Mouse (Mus musculus): ENCODE data around the gene Mcl1.
"Not testable (repeated sequence)": the region's sequence is repeated elsewhere in the genome, so short reads cannot be mapped to it uniquely, and the experiment has no call there.

The Mcl1 gene

DNA sequence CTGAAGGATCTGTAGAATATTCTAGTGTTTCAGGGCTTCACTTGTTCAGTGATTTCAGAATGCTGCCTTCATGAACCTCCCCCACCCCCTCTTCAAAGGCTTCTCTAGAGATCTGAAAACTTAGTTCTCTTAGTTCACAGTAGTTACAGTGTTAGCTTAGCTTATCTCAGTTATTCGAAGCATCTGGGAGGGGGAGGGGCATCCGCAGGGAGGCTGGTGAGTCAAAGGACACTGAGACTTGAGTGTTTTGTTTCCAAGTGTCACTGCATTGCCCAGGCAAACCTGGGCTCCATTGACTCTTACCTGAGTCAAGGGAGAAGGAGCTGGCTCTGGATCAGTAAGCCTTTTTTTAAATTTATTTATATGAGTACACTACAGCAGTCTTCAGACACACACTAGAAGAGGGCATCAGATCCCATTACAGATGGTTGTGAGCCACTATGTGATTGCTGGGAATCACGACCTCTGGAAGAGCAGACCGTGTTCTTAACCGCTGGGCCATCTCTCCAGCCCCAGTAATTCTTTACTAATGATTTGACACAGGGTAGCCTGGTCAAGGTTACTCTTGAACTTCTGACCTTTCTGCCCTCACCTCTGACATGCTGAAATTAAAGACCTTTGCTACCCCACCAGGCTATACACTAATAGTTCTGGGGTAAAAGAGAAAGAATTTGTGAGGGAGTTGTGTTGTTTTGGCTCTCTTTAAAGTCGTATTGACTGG lies 7.7 kb downstream of the Mcl1 start:
- DNase-seq (ENCODE audit: low read depth, low spot score): no peak

DNA sequence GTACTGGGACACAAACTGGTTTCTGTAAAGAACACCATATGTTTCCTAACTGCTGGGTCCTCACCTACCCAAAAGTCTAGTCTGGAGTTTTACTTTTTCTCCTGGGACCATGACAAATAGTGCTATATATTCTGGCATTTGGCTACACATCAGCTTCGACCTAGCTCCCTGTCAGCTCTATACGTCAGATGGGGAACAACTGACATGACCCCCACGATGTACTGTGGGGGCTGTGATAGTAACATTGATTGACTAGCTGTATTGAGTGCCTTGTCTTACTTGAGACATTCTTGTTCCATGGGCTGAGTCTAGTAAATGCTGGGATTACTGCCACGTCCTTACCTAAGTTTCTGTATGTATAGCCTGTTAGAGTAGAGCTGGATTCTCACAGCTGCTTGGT lies 8.9 kb downstream of the Mcl1 start:
- DNase-seq (ENCODE audit: low read depth, low spot score): no peak

DNA sequence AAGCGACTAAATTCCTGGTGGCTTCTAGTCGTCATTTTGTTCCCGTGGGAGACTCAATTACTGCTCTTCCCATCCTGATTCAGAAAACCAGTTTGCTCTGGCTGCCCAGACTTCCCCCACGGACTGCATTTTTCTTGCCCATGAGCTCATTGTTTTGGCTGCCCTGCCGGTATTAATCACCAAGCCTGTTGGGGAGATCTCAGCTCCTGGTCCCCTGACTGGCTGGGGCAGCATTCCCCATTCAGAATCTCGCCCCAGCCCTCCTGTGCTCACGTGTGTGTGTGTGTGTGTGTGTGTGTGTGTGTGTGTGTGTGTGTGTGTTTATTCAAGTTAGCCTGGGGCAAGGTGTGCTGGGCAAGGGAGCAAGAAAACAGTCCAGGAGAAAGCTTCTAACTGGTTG lies 9.4 kb downstream of the Mcl1 start:
- no peak for DNase-seq (ENCODE audit: low read depth, low spot score)

DNA sequence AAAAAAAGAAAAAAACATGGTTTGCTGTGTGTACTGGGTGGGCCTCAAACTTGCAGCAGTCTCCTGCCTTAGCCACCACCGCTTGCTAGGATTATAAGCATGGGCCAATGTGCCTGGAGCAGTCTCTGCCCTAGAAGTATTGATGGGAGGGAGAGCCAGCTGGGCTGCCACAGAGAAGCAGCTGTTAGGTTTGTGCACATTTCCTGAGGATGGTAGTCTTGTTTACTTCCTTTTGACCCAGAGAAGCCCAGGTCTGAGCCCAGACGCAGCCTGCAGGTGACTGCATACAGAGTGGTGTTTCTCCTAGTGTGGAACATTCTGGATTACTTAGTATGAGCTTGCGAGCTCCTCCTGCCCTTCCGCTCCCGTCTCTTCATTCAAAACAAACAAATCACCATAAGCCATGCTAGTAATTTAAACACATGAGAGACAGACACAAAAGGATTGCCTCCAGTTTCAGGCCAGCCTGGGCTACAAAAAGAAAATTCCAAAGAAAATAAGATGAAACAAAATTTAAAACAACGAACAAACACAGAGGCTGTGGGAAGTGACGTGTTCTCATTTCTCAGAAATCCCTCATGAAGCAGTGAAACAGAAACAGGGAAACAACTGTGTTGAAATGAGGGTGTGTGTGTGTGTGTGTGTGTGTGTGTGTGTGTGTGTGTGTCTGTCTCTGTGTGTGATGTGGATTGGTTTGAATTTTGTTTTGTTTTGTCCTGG lies 10.2 kb downstream of the Mcl1 start:
- DNase-seq (ENCODE audit: low read depth, low spot score): no peak

DNA sequence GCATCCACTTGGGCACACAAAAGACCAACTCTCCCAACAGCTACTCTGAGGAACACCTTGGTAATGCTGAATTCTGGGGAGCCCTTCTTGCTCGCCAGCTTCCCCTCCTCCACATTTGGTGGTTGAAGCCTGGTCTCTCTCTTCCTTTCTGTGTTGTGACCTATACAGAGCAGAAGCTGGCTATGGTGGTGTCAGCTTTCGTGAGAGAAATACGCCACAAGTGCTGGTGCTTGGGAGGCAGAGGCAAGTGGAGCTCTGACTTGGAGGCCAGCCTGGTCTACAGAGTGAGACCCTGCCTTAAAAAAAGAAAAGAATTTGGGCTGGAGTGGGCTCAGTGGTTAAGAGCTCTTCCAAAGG lies 10.7 kb downstream of the Mcl1 start:
- DNase-seq (ENCODE audit: low read depth, low spot score): no peak

DNA sequence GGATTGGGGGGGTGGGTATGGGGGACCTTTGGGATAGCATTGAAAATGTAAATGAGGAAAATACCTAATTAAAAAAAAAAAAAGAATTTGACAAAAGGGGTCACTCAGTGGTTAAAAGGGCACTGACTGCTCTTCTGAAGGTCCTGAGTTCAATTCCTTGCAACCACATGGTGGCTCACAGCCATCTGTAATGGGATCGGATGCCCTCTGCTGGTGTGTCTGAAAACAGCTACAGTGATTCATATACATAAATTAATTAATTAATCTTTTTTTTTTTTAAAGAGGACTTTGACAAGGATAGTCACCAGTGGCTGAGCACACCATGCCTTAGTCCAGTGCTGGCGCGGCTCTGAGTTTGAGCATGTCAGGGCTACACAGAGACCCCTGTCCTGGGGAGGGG lies 11.8 kb downstream of the Mcl1 start:
- not testable (repeated sequence) for DNase-seq (ENCODE audit: low read depth, low spot score)

DNA sequence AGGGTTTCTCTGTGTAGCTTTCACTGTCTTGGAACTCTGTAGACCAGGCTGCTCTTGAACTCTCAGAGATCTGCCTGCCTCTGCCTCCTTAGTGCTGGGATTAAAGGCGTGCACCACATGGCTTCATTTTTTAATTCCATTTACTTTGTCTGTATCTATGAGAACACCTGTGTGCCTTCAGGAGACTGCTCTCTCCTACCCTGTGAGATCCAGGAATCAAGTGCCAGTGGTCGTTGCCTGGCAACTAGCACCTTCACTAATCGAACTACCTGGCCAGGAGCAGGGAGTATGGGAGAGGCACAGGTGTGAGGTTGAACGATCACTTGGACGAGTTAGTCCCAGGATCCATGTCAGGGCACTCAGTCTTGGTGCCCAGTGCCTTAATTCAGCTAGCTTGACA lies 12.6 kb downstream of the Mcl1 start:
- no peak for DNase-seq (ENCODE audit: low read depth, low spot score)

DNA sequence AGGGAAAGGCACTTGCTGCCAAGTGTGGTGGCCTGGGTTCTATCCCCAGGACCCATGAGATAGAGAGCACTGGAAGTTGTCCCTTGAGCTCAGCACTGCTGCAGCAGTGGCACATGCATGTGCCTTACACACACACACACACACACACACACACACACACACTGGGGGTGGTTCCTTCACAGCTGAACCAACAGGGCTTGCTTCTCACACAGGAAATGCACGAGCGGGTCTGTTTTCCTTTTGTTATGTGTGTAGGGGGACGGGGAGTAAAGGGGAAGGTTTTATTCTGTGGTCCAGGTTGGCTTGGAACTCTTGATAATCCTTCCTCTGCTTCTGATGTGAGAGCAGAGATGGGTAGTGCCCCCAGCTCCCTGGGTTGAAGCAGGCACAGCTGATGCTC lies 13.9 kb downstream of the Mcl1 start:
- DNase-seq (ENCODE audit: low read depth, low spot score): no peak

DNA sequence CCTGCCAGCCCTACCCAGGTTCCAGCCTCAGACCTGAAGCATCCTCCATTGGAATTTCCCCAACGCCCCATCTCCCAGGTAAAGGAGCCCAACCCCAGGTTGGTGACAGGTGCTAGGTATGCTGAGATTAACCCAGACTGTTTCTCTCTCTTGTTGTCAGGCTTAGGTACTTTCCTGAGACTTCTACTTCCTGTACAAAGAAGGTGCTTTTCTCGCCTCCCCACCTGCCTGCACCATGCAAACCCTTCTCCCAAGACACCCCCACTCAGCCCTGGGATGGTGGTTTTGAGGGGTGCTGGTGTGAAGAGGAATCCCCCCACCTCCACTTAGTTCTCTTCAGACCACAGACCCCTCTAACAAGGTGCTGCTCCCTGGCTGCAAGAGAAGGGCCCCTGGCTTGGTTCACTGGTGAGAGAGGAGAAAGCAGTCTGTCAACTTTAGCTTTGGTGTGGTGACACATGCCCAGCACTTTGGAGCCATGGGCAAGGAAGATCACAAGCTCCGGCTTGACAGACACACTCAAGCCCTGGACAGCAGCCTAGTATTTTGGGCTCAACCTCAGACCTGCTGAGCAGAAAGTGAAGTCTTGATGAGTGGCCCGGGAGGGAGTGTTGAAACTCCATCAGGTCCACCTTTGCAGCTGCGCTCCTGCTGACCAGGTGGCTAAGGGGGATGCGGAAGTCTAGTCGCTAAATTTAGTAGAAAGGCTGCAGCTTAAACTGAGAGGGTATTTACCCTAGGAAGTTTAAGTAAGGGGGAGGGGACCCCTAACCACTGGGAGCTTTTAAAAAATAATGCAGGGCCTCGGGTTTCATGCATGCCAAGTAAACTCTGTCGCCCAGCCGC lies 14.5 kb downstream of the Mcl1 start:
- DNase-seq (ENCODE audit: low read depth, low spot score): no peak

DNA sequence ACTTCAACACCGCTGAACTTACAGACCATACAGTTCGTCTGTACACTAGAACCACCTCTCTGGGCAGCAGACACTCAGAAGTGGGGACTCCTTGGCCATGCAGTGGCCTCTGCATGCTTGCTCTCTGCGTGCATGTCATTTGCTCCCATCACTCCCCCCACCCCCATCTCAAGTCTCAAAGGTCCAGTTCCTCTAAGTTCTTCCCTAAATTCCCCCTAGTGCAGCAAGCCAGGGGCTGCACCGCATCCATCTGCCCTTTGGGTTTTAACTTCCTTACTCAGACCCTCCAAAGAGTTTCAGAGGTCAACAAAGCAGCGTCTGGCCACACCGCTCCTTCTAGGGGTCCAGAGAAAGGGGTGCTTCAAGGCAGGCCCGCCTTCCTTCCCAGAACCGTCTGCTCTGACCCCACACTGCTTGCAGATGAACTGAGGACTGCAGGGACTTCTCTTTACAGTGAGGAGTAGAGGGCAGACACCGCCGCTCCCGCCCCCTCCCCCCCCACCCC lies 15.2 kb downstream of the Mcl1 start:
- DNase-seq (ENCODE audit: low read depth, low spot score): no peak

DNA sequence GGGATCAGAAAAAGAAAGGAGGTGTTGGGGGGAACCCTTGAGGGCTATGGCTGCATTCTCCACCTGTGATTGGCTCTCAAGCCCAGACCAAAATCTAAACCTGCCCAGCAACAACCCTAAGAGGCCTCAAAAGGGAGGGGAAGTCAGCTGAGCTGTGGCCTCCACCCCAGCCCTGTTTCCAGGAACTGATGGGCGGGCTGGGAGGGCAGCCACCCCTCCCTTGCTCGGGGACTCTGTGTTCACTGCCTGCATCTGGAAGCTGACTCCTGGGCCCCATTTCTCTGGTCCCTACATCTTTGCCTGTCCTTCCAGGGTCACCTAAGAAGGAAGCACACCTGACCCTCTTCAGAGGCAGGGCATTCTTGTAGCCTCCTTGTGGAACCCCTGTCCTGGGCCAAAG lies 15.6 kb downstream of the Mcl1 start:
- DNase-seq (ENCODE audit: low read depth, low spot score): no peak

DNA sequence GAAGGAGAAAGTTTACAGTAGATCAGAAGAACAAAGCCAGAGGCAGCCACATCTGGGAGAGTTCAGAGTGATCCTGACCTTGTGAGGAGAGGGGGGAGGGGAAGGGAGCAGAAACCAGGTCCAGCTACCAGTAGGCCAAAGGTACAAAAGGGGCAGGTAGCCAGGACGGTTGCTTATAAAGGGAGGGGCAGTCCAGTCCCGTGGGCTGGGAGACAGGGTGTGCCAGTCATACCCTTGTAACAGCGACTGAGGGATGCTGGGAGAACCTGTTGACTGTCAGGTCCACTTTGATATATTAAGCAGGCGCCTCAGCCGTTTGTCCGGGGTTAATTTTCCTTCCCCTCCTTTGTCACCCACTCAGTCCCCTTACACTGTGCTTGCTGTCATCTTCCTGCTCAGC lies 16.2 kb downstream of the Mcl1 start:
- no peak for DNase-seq (ENCODE audit: low read depth, low spot score)

DNA sequence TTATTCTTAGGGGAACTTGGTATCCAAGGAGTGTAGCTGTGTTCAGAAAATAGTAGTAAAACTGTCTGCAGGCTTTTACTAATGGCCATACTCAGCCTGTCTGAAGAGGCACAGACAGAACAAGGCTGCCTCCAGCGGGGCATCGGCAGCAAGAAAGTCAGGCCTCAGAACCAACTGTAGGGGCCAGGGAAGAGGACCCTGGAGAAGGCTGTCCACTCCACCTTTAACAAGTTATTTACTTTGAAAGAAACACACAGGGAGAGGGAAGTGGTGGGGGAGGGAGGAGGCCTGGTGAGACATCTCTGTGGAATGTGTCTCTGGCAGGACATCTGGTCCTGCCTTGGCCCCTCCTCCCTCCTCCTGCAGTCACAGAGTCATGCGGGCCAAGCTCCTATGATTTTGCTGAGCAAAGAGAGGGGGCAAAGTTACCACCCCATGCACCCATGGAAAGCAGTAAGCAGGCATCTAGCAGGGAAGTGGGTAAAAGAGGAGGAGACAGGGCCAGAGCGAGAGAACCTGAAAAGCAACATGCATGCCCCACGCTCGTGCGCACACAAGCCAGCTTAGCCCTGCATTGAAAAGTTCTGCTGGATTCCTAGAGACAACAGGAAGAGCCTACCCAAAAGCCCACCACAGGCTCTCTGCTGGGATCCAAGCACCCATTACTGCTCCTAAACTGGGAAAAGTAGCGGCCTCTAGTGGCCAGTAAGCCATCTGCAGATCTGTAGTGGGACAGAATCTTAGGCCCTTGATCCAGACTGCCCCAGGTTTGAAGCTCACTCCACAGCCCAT lies 16.9 kb downstream of the Mcl1 start:
- no peak for DNase-seq (ENCODE audit: low read depth, low spot score)

DNA sequence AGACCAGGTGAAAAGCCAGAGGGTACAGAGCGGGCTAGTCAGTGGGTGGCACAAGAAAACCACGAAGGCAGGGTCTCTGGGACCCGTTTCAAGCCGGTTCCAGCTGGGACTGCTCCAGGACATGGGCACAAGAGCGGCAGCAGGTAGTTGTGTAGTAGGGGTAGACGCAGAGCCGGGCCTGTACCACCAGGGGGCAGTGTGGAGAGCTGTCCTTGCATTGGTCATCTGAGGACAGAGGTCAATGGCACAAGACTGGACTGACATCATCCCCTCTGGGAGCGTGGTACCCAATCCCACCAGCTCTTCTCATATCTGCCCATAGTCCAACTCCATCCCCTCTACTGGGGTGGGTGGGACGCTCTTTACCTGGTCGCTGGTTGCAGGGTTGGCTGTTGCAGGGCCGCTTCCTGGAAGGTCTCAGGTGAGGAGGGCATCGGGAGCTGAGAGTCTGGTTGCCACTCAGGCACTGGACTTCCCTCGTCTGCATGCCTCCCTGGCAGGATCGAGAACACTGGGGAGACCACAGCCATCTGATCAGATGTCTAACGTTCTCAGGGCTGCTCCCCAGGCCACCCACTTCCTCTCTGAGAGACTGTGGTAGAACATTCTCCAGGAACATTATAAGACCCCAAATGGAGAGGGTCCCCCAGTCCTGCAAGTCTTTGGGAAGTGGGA lies 18.3 kb downstream of the Mcl1 start:
- no peak for DNase-seq (ENCODE audit: low read depth, low spot score)

DNA sequence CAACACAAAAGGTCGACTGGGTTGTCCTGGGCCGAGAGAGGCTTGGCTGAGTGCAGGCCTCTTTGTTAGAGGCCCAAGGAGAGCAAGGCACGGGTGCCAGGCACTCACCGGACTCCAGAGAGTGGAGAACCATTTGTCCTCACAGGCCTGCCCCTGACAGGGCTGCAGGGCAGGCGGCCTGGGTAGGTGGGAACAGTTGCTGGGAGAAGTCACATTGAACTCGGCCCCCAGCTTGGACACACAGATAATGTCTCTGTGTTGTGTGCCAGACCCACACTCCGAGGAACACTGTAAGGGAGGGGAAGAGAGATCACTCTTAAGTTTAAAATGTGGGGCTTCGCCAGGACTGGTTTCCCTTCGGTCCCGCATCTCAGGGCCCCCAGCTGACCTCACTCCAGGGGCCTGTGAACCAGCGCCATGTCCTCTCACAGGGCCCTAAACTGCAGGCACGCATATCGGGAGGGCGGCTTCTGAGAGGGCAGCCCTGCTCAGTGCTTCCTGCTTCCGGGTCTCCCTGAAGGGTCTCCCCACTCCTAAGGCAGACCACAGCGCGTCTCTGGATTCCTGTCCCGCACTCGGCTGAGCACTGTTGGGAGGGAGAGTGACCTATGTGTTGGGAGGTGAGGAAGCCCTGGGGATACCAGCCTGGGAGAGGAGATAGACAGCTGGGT lies 19.0 kb downstream of the Mcl1 start:
- DNase-seq (ENCODE audit: low read depth, low spot score): no peak

DNA sequence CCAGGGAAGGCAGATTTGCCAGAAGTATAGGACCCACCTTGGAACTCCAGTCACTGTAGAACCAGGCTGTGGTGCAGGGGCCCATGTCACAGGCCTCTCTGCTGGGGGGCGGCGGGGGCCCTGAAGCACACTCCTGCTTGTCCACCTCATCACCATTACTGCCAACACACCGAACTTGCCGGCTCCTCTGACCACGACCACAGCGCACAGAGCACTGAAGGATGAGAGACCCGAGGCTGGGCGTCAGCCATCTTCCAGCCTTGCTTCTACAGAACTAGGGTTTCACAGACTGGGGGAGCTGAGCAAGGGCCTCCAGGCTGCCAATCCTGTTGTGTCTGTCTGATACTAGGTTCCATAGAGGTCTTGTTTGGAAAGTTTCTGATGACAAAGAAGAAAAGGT lies 21.0 kb downstream of the Mcl1 start:
- DNase-seq (ENCODE audit: low read depth, low spot score): no peak

DNA sequence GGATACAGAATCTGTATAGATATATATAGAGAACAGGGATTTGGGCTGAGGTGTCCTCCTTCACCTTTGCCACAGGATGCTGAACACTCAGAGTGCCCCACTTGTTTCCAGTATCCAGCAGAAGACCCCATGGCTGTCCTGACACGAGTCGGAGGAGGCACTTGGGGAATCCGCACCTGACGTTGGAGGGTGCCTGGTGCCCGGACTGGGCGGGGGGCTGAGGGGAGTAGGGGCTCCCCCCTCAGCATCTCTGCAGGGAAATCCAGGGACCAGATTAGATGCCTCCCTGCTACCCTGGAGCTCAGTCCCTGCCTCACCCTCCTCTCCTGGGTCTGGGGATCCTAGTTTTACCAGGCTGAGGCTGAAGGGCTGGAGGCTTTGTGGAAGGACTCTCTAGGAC lies 22.1 kb downstream of the Mcl1 start:
- DNase-seq (ENCODE audit: low read depth, low spot score): no peak

DNA sequence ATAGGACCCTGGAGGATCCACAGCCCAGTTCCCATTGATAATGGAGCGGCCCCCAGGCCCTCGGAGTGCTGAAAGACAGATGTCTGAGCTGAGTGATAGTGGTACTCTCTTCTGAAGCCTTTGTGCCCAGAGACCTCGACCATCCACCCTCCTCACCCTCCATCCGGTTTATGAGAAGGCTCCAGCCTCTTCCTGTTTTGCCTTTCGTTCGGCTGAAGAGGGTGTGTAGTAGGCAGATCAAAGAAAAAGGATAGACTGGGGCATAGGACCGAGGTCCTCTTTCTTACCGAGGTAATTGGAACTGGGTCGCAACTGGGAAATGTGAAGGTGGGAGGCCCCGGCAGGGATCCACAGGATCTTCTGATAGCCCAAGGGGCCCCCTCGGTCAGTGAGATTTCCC lies 22.8 kb downstream of the Mcl1 start:
- DNase-seq (ENCODE audit: low read depth, low spot score): no peak

DNA sequence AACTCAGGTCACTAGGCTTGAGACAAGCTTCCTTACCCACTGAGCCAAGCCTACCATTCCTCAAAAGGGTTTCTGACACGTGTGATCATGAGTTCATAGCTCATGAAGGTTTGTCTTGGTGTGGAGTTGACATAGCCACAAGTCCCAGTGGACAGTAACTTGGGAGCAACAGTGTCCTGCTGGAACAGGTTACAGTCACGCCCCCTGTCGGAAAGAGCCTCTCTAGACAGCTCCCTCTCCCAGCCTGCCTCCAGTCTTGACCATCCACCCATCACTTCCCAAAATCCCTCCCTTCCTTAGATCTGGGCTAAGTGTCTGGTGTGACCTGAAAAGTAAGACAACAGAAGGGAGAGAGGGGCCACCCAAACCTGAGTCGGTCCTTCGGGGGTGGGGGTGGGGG lies 24.3 kb downstream of the Mcl1 start:
- no peak for DNase-seq (ENCODE audit: low read depth, low spot score)

DNA sequence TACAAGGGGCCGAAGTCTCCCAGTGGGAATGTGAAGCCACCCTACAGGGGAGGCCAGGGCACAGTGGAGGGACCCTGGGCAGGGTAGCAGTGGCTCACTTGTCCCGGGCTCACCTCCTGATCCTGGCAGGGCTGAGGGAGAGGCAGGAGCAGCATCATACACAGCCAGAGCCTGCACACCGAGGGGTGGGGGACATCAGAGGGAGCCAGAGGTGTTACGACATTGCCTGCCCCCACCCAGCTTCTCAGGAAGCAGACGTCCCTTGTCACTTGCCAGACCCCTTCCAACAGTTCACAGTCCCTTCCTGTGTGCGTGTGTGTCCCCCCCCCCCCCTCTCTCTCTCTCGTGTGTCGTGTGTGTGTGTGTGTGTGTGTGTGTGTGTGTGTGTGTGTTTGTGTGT lies 26.3 kb downstream of the Mcl1 start:
- no peak for DNase-seq (ENCODE audit: low read depth, low spot score)

DNA sequence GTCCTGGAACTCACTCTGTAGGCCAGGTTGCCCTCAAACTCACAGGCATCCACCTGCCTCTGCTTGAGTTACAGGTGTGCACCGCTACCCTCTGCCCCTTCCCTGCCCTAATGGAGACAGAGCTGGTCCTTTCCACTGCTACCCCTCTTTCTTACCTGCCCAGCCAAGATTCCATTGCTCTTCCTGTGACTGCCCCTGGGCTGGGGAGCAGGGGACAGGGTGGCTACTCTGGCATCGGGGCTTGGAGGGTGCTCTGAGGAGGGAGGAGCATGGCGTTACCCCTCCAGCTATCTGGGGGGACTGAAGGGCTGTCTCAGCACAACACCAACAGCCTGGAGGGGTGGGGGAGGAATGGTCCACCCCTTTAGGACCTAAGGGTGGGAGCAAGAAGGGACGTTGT lies 26.7 kb downstream of the Mcl1 start:
- DNase-seq (ENCODE audit: low read depth, low spot score): no peak

All from embryo, embryonic 11.5 days (tissue).